Mouse (Mus musculus) hindbrain, embryonic 12.5 days (tissue): ENCODE data around the gene Tns4. TPM values are rescaled to one million over a fixed set of nuclear protein-coding genes. Genes with fewer than 3 reads are reported as not detected.

Experiments used
- ATAC-seq: fragments of 200-750 bp; cut with Nextera tagmentation; 2 replicates; pipeline ENCODE4 v1.8.0; 2017; ENCODE audit warnings: moderate TSS enrichment; ENCODE audit not compliant: low FRiP score
- H3K27ac ChIP-seq: fragments of 300-500 bp; sonication (generic); 2 replicates; pipeline ENCODE4 v1.5.1; 2016; ENCODE audit warnings: mild to moderate bottlenecking
- H3K27me3 ChIP-seq: fragments of 300-500 bp; sonication (generic); 2 replicates; pipeline ENCODE4 v1.6.1; 2016; ENCODE audit warnings: mild to moderate bottlenecking
- H3K36me3 ChIP-seq: fragments of 300-500 bp; sonication (generic); 2 replicates; pipeline ENCODE4 v1.6.1; 2016; ENCODE audit warnings: mild to moderate bottlenecking
- H3K4me1 ChIP-seq: fragments of 300-500 bp; sonication (generic); 2 replicates; pipeline ENCODE4 v1.6.1; 2016
- H3K4me2 ChIP-seq: fragments of 300-500 bp; sonication (generic); replicated peaks from 2 replicates; pipeline ENCODE4 v1.6.1; 2016; ENCODE audit warnings: mild to moderate bottlenecking
- H3K4me3 ChIP-seq: fragments of 300-500 bp; sonication (generic); 2 replicates; pipeline ENCODE4 v1.5.1; 2016; ENCODE audit warnings: mild to moderate bottlenecking
- H3K9ac ChIP-seq: fragments of 300-500 bp; sonication (generic); 2 replicates; pipeline ENCODE4 v1.6.1; 2016; ENCODE audit warnings: mild to moderate bottlenecking, moderate library complexity
- H3K9me3 ChIP-seq: fragments of 300-500 bp; sonication (generic); replicated peaks from 2 replicates; pipeline ENCODE4 v1.6.1; 2016; ENCODE audit warnings: mild to moderate bottlenecking
- WGBS: fragments of 180-500 bp; shearing (Covaris S2); methylation state at CpG from one replicate; pipeline ENCODE4 v1.1.7; 2016; 5-methylcytosine and 5-hydroxymethylcytosine counted together
- polyA plus RNA-seq: library from polyadenylated mRNA; unstranded; fragments of >200 nt; fragmentation: Nextera tagmentation; extraction: Ambion mirVana; gene quantifications from 2 replicates; pipeline ENCODE4 v1.2.1, GENCODE M21; 2016

Gene Tns4
- polyA plus RNA-seq, 1 experiment from 2014 or later = 0.32 TPM

GRCm38 (mm10) chr11:99127785-99128682 is 38.9 kb upstream of the Tns4 start:
- H3K27me3 ChIP-seq = no peaks in the 10 kb centered on the region
- no peak overlapping the region for H3K4me3 ChIP-seq
- 82% methylated on average over 18 of the region's 18 CpGs for WGBS
- ATAC-seq = no peak
- no peak overlapping the region for H3K4me2 ChIP-seq
- peaks cover 7% of the 10 kb centered on the region; the same call in 1 of the 2 replicates for H3K9me3 ChIP-seq
- H3K36me3 ChIP-seq = no peaks in the 10 kb centered on the region
- no peak overlapping the region for H3K27ac ChIP-seq
- H3K9ac ChIP-seq = no peak overlapping the region
- H3K4me1 ChIP-seq = peaks cover 45% of the 10 kb centered on the region

GRCm38 (mm10) chr11:99126482-99127253 is 37.6 kb upstream of the Tns4 start:
- Histone ChIP-seq H3K36me3 (no peaks in the 10 kb centered on the region), H3K4me2 (no peak overlapping the region), H3K27me3 (no peaks in the 10 kb centered on the region), H3K9me3 (peaks cover 7% of the 10 kb centered on the region; the same call in 1 of the 2 replicates), H3K4me1 (peaks cover 39% of the 10 kb centered on the region), H3K27ac (peak overlapping the region; percentile 52; the same call in 1 of the 2 replicates), H3K4me3 (no peak overlapping the region), H3K9ac (no peak overlapping the region)
- ATAC-seq = no peak
- 52% methylated on average over 5 of the region's 5 CpGs for WGBS

- whole genome bisulfite sequencing = 45% methylated on average over 10 of the region's 10 CpGs
- Histone ChIP-seq H3K4me3 (no peak overlapping the region), H3K4me2 (no peak overlapping the region)
Measured at GRCm38 (mm10) chr11:99124635-99125029, 35.5 kb upstream of the Tns4 start.

DNA sequence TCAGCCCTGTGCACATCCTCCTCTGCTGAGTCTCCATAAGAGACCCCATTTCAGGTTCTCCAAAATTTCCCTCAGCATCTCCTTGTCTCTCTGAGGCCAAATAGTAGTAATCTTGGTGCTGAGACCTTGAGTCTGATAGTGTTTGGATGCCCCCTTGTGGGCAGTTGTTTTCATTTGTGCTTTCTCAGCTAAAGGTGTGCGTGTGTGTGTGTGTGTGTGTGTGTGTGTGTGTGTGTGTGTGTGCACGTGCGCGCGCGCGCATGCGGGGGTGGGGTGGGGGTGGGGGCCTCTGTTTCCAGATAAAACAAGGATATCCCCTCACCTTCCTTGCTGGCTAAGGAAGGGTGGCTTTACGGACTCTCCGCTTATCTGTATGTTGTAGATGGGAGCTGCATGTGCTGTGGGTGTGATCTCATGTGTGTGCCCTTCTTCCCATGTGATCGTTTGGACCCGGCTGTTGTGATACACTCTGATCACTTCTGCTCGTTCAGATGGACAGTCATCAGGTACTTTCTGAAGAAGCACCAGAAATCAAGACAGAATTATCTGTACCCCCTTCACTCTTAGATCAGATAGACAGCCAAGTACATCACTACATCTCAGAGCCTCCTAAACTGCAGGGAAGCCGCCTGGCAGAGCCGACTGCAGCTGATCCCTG is 35.0 kb upstream of the Tns4 start:
- H3K4me3 ChIP-seq = no peak overlapping the region
- H3K27ac ChIP-seq = no peak overlapping the region
- 47% methylated on average over 15 of the region's 15 CpGs for WGBS
- no peak overlapping the region for H3K9ac ChIP-seq
- no peak overlapping the region for H3K4me2 ChIP-seq
- no peaks in the 10 kb centered on the region for H3K36me3 ChIP-seq
- no peak for ATAC-seq
- peaks cover 37% of the 10 kb centered on the region for H3K4me1 ChIP-seq
- H3K27me3 ChIP-seq = no peaks in the 10 kb centered on the region
- 0 out of 2 replicates have a peak, but pooled peaks cover 7% of the 10 kb centered on the region for H3K9me3 ChIP-seq

More at GRCm38 (mm10) chr11:99124635-99125029, 35.5 kb upstream of the Tns4 start:
- H3K9me3 ChIP-seq = peaks cover 7% of the 10 kb centered on the region; the same call in 1 of the 2 replicates
- H3K9ac ChIP-seq = no peak overlapping the region
- no peaks in the 10 kb centered on the region for H3K36me3 ChIP-seq
- H3K27me3 ChIP-seq = no peaks in the 10 kb centered on the region
- peaks cover 43% of the 10 kb centered on the region for H3K4me1 ChIP-seq
- ATAC-seq = no peak
- H3K27ac ChIP-seq = no peak overlapping the region

DNA sequence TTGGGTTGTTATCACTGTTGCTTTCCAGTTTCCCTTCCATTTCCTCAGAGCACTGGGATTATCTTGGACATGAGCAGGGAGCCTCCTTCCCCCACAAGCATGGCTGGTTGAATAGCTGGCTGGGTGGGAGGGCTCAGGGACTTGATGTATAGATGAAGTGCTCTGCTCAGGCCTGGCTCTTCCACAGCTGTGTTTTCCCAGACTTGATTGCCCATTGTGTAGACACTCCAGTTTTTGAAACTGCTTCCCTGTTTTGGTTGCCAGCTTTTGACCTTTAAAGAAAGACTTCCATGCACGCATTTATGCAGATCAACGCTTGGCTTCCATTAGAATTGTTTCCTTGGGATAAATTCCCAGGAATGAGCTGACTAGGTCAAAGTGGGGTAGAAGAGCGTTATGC is 33.6 kb upstream of the Tns4 start:
- H3K27ac ChIP-seq = peak overlapping the region; percentile 23; the same call in 1 of the 2 replicates
- H3K4me3 ChIP-seq = no peak overlapping the region
- 53% methylated on average over 3 of the region's 3 CpGs for WGBS
- H3K36me3 ChIP-seq = no peaks in the 10 kb centered on the region
- no peak overlapping the region for H3K4me2 ChIP-seq
- H3K27me3 ChIP-seq = no peaks in the 10 kb centered on the region
- no peak for ATAC-seq
- H3K9me3 ChIP-seq = 0 out of 2 replicates have a peak, but pooled peaks cover 7% of the 10 kb centered on the region
- H3K9ac ChIP-seq = no peak overlapping the region
- peaks cover 35% of the 10 kb centered on the region for H3K4me1 ChIP-seq

DNA sequence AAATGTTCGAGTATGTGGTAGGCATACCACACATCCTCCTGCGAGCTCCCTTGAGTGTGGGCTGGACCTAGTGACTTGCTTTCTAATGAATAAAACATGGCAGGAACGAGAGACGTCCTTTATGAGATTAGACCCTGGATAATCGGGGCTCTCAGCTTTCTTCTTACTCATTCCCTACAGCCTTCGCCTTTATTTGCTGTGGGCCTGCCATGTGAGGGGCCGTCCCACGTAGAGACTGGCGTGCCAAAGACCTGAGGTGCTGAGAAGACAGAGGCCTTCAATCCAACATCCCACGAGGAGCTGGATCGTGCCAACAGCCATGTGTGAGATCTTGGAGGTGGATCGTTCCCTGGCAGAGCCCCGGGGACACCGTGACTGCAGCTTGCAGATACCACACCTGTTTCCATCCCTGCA is 32.1 kb upstream of the Tns4 start:
- peak overlapping the region; percentile 52 for H3K27ac ChIP-seq
- 0 out of 2 replicates have a peak overlapping the region, but pooled peaks have one; percentile 15 for H3K4me2 ChIP-seq
- 0 out of 2 replicates have a peak, but pooled peaks cover 7% of the 10 kb centered on the region for H3K9me3 ChIP-seq
- H3K9ac ChIP-seq = no peak overlapping the region; the same call in 1 of the 2 replicates
- H3K27me3 ChIP-seq = no peaks in the 10 kb centered on the region
- H3K36me3 ChIP-seq = no peaks in the 10 kb centered on the region
- ATAC-seq = no peak
- H3K4me1 ChIP-seq = peaks cover 28% of the 10 kb centered on the region
- H3K4me3 ChIP-seq = no peak overlapping the region
- WGBS = 39% methylated on average over 14 of the region's 14 CpGs

DNA sequence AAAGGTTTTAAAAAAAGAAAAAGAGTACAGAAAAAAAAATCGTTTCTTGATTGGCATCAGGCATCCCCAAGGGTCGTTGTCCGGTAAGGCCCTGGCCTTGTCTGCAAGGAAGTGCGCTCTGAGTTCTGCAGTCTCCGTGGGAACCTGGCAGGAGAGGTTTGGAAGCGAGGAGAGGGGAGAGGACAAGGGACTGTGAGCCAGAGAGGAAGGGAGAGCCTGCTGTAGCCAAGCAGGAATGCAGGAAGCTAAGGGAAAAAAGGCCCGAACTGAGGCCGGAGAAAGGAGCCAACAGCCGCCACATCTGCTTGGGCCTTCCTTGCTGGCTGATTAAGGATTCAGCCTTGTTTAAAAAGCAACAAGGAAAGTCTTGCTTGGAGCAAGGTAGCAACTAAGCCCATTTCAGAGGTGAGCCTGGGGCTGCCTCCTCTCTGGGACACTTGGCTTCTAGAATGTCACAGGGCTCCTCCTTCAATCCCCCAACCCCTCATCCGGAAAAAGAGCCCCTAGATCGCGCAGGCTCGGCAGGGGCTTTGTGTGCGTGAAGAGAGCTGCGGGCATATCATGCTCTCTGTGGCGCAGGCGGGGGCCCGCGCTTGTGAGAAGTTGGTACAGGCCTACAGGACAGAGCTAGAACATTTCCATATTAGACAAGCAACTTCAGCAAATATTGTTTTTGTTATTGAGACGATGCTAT is 31.6 kb upstream of the Tns4 start:
- H3K4me1 ChIP-seq = peaks cover 28% of the 10 kb centered on the region
- 0 out of 2 replicates have a peak overlapping the region, but pooled peaks have one; percentile 15 for H3K4me2 ChIP-seq
- H3K9ac ChIP-seq = peak overlapping the region; percentile 41
- 0 out of 2 replicates have a peak, but pooled peaks cover 7% of the 10 kb centered on the region for H3K9me3 ChIP-seq
- H3K36me3 ChIP-seq = no peaks in the 10 kb centered on the region
- no peak overlapping the region for H3K4me3 ChIP-seq
- WGBS = 41% methylated on average over 20 of the region's 20 CpGs
- H3K27me3 ChIP-seq = no peaks in the 10 kb centered on the region
- no peak for ATAC-seq
- H3K27ac ChIP-seq = peak overlapping the region; percentile 70

DNA sequence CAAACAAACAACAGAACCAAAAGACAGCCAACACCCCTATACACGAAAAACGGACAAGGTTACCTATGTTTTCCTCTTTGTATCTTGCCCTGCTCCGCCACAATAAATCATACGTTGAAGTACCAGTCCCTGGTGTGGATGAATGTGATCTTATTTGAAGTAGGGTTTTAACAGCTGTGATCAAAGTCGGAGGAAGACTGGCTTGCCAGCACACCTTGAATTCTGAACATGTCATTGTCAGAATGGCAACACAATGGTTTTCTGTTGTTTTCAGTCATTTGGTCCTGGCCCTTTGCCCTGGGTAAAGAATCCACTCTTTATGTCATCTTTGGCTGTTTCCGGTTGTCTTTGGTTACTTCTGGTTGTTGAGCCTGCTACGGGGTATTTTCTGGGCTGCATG is 29.9 kb upstream of the Tns4 start:
- Histone ChIP-seq H3K4me1 (peaks cover 15% of the 10 kb centered on the region), H3K4me3 (no peak overlapping the region), H3K9ac (no peak overlapping the region), H3K4me2 (no peak overlapping the region), H3K36me3 (no peaks in the 10 kb centered on the region), H3K27ac (no peak overlapping the region), H3K27me3 (no peaks in the 10 kb centered on the region), H3K9me3 (0 out of 2 replicates have a peak, but pooled peaks cover 7% of the 10 kb centered on the region)
- no peak for ATAC-seq
- WGBS = 79% methylated on average over 7 of the region's 7 CpGs

GRCm38 (mm10) chr11:99118420-99118819 is 29.3 kb upstream of the Tns4 start:
- H3K9me3 ChIP-seq = 0 out of 2 replicates have a peak, but pooled peaks cover 2% of the 10 kb centered on the region
- peaks cover 16% of the 10 kb centered on the region for H3K4me1 ChIP-seq
- 97% methylated on average over 1 of the region's 1 CpGs for WGBS
- H3K4me2 ChIP-seq = no peak overlapping the region
- H3K36me3 ChIP-seq = no peaks in the 10 kb centered on the region
- no peak overlapping the region for H3K9ac ChIP-seq
- ATAC-seq = no peak
- no peak overlapping the region for H3K4me3 ChIP-seq
- no peaks in the 10 kb centered on the region for H3K27me3 ChIP-seq
- no peak overlapping the region for H3K27ac ChIP-seq

GRCm38 (mm10) chr11:99117907-99118306 is 28.8 kb upstream of the Tns4 start:
- no peaks in the 10 kb centered on the region for H3K36me3 ChIP-seq
- no peak overlapping the region for H3K27ac ChIP-seq
- WGBS = 89% methylated on average over 7 of the region's 7 CpGs

GRCm38 (mm10) chr11:99115940-99116339 is 26.8 kb upstream of the Tns4 start:
- H3K4me3 ChIP-seq = no peak overlapping the region
- H3K9me3 ChIP-seq = no peaks in the 10 kb centered on the region
- H3K9ac ChIP-seq = no peak overlapping the region
- WGBS = 77% methylated on average over 6 of the region's 6 CpGs
- H3K27ac ChIP-seq = no peak overlapping the region
- no peak for ATAC-seq
- H3K4me1 ChIP-seq = peaks cover 17% of the 10 kb centered on the region
- H3K4me2 ChIP-seq = no peak overlapping the region
- H3K27me3 ChIP-seq = no peaks in the 10 kb centered on the region
- H3K36me3 ChIP-seq = no peaks in the 10 kb centered on the region

More at GRCm38 (mm10) chr11:99117907-99118306, 28.8 kb upstream of the Tns4 start:
- Histone ChIP-seq H3K9ac (no peak overlapping the region), H3K27me3 (no peaks in the 10 kb centered on the region), H3K4me3 (no peak overlapping the region), H3K9me3 (no peaks in the 10 kb centered on the region), H3K4me1 (peaks cover 19% of the 10 kb centered on the region), H3K4me2 (no peak overlapping the region)
- no peak for ATAC-seq
